Mouse (Mus musculus): ENCODE results near the gene Ttbk2. TPM values are rescaled to one million over a fixed set of nuclear protein-coding genes. Genes with fewer than 3 reads are reported as not detected.

The Ttbk2 gene
- total and polyA plus RNA-seq, 3 experiments: 0.76 to 1.4 (median 1.2) TPM

DNA sequence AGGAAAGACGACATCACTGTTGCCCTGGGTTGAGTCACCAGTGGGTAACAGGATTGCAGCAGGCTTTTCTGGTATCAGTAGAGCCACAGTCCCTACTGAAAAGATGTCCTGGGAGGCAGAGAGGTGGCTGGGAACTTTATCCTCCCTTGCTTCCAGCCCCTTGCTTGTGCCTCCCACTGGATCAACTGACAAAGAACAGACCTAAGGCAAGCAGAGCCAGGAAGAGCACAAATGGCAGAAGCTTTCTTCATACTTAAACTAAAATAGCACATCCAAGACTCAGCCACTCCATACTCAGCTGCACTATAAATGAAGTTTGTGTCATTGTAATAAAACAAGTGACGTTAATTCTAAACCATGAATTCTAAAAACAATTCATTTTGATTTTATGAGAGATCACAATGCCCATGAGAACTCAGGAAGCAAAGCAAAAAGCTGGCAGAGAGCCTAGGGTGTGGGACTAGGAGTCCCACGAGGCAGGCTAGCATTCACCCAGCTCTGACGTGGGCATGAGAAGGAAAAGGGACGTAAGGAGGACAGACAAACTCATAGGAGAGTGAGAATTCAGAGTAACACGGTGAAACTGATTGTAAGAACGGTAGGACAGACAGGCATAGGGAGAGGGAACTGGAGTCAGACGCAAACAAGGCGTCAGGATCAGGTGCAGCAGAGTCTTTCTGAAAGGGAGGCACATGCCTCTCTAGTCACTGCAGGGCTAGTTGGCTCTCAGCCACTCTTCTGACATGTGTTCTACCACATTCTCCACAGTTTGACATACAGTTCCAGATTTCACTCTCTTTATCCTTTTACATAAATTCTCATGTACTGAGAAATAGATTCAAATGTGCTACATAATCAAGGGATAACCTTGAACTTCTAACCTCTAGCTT, 21.3 kb upstream of the Ttbk2 start:
- DNase-seq (ENCODE audit: extremely low read depth): no peak

GRCm38 (mm10) chr2:120867336-120867735, 16.9 kb upstream of the Ttbk2 start:
- H3K36me3 ChIP-seq (replicated peaks in 1 of 2; ENCODE audit: control insufficient read depth in 1 of 2, insufficient read depth in 1 of 2, low read length in 1 of 2): peaks cover 38 to 80% of the 10 kb centered on the region in 2 experiments
- no peak overlapping the region for H3K9ac ChIP-seq (ENCODE audit: insufficient read depth, low read depth)

More for the DNA sequence above, 21.3 kb upstream of the Ttbk2 start:
- H3K27ac ChIP-seq (ENCODE audit: insufficient read depth, low read depth): no peak overlapping the region
- H3K9me3 ChIP-seq (replicated peaks; ENCODE audit: low read length): no peaks in the 10 kb centered on the region
- dilution Hi-C loops (cut with MboI; ENCODE audit: extremely low pct_ligation_motif_present, extremely low pct_unique_long_range_greater_than_20kb, low sequenced_read_pairs) (no loop called here), in situ Hi-C loops (cut with MboI; ENCODE audit: low pct_ligation_motif_present, low pct_unique_long_range_greater_than_20kb, low sequenced_read_pairs) (loop anchor here (10.0 kb wide), 1 partner anchor 407 kb away; no protein-coding TSS in a partner anchor)
- no peaks in the 10 kb centered on the region for H3K27me3 ChIP-seq (replicated peaks)
- H3K9ac ChIP-seq (ENCODE audit: insufficient read depth, low read depth): no peak overlapping the region
- no peak overlapping the region for H3K4me3 ChIP-seq (replicated peaks in 1 of 3; ENCODE audit: low read depth in 2 of 3, low read length in 2 of 3, poor library complexity in 1 of 3)
- H3K4me2 ChIP-seq (ENCODE audit: insufficient read depth, low read depth, poor library complexity, severe bottlenecking): no peak overlapping the region
- peaks cover 35 to 77% of the 10 kb centered on the region in 2 experiments for H3K36me3 ChIP-seq (replicated peaks in 1 of 2; ENCODE audit: control insufficient read depth in 1 of 2, insufficient read depth in 1 of 2, low read length in 1 of 2)
- H3K79me2 ChIP-seq (replicated peaks; ENCODE audit: control insufficient read depth, extremely low read depth, insufficient read depth, poor library complexity, severe bottlenecking): no peaks in the 10 kb centered on the region
- no peaks in the 10 kb centered on the region for H3K4me1 ChIP-seq (ENCODE audit: control insufficient read depth in 1 of 2, insufficient read depth in 2 of 2)
- no peak for TF ChIP-seq NRF1 (IDR thresholded peaks at IDR 0.05; ENCODE audit: low read depth, low read length)
- no peak for TF ChIP-seq POLR2AphosphoS2 (IDR thresholded peaks at IDR 0.05; ENCODE audit: low read depth, low read length)
- TF ChIP-seq RCOR1 (conservative IDR thresholded peaks at IDR 0.05; ENCODE audit: low read depth, low read length): no peak
- TF ChIP-seq RAD21 (IDR thresholded peaks at IDR 0.05; ENCODE audit: low read depth, low read length): no peak
- TF ChIP-seq POLR2A (IDR thresholded peaks at IDR 0.05; ENCODE audit: low read depth, low read length): no peak

GRCm38 (mm10) chr2:120866561-120866960, 16.2 kb upstream of the Ttbk2 start:
- no peak overlapping the region for H3K27ac ChIP-seq (ENCODE audit: insufficient read depth, low read depth)
- in situ Hi-C loops (cut with MboI; ENCODE audit: low pct_ligation_motif_present, low pct_unique_long_range_greater_than_20kb, low sequenced_read_pairs): no loop called here
- no peaks in the 10 kb centered on the region for H3K4me1 ChIP-seq (ENCODE audit: control insufficient read depth in 1 of 2, insufficient read depth in 2 of 2)
- TF ChIP-seq SIN3A (IDR thresholded peaks at IDR 0.05; ENCODE audit: low read length) (no peak), BHLHE40 (IDR thresholded peaks at IDR 0.05; ENCODE audit: low read depth, low read length) (no peak), RAD21 (IDR thresholded peaks at IDR 0.05; ENCODE audit: low read depth, low read length) (peak; percentile 71), CTCF (conservative IDR thresholded peaks at IDR 0.05 in 1 of 2, IDR thresholded peaks at IDR 0.05 in 1 of 2; ENCODE audit: low read depth in 2 of 2, low read length in 2 of 2) (peak; percentile 15 to 75; a peak in 2 of 4 replicates), JUN (IDR thresholded peaks at IDR 0.05; ENCODE audit: insufficient read depth, low read depth, low read length) (no peak), SMC3 (IDR thresholded peaks at IDR 0.05; ENCODE audit: low read depth, low read length) (peak; percentile 63)
- H3K9me3 ChIP-seq (replicated peaks; ENCODE audit: low read length): no peaks in the 10 kb centered on the region
- dilution Hi-C loops (cut with MboI; ENCODE audit: extremely low pct_ligation_motif_present, extremely low pct_unique_long_range_greater_than_20kb, low sequenced_read_pairs): no loop called here
- no peaks in the 10 kb centered on the region for H3K79me2 ChIP-seq (replicated peaks; ENCODE audit: control insufficient read depth, extremely low read depth, insufficient read depth, poor library complexity, severe bottlenecking)
- H3K9ac ChIP-seq (ENCODE audit: insufficient read depth, low read depth): no peak overlapping the region
- peaks cover 38 to 80% of the 10 kb centered on the region in 2 experiments for H3K36me3 ChIP-seq (replicated peaks in 1 of 2; ENCODE audit: control insufficient read depth in 1 of 2, insufficient read depth in 1 of 2, low read length in 1 of 2)
- H3K4me3 ChIP-seq (replicated peaks in 1 of 3; ENCODE audit: low read depth in 2 of 3, low read length in 2 of 3, poor library complexity in 1 of 3): no peak overlapping the region
- H3K27me3 ChIP-seq (replicated peaks): no peaks in the 10 kb centered on the region
- H3K4me2 ChIP-seq (ENCODE audit: insufficient read depth, low read depth, poor library complexity, severe bottlenecking): no peak overlapping the region
- DNase-seq (ENCODE audit: extremely low read depth): peak; percentile 38

More at GRCm38 (mm10) chr2:120867336-120867735, 16.9 kb upstream of the Ttbk2 start:
- no peak for DNase-seq (ENCODE audit: extremely low read depth)
- H3K27ac ChIP-seq (ENCODE audit: insufficient read depth, low read depth): no peak overlapping the region
- TF ChIP-seq ZNF384 (IDR thresholded peaks at IDR 0.05; ENCODE audit: low read depth, low read length): no peak
- no peak for TF ChIP-seq SIN3A (IDR thresholded peaks at IDR 0.05; ENCODE audit: low read length)
- no peak for TF ChIP-seq ETS1 (conservative IDR thresholded peaks at IDR 0.05; ENCODE audit: low read depth, low read length)
- no peak for TF ChIP-seq CTCF (conservative IDR thresholded peaks at IDR 0.05 in 1 of 2, IDR thresholded peaks at IDR 0.05 in 1 of 2; ENCODE audit: low read depth in 2 of 2, low read length in 2 of 2)
- no peak for TF ChIP-seq RAD21 (IDR thresholded peaks at IDR 0.05; ENCODE audit: low read depth, low read length)
- no peak for TF ChIP-seq NELFE (IDR thresholded peaks at IDR 0.05; ENCODE audit: low read depth, low read length)
- TF ChIP-seq HCFC1 (IDR thresholded peaks at IDR 0.05; ENCODE audit: low read depth, low read length): no peak
- no peak for TF ChIP-seq E2F4 (IDR thresholded peaks at IDR 0.05; ENCODE audit: insufficient replicate concordance, low read depth, low read length)
- TF ChIP-seq USF1 (IDR thresholded peaks at IDR 0.05; ENCODE audit: low read depth, low read length): no peak
- no peak for TF ChIP-seq IRF4 (IDR thresholded peaks at IDR 0.05; ENCODE audit: low read depth, low read length)
- TF ChIP-seq RCOR1 (conservative IDR thresholded peaks at IDR 0.05; ENCODE audit: low read depth, low read length): no peak
- no peak for TF ChIP-seq USF2 (conservative IDR thresholded peaks at IDR 0.05; ENCODE audit: low read depth, low read length)
- no peak for TF ChIP-seq MAFK (IDR thresholded peaks at IDR 0.05; ENCODE audit: insufficient replicate concordance, low read length)
- dilution Hi-C loops (cut with MboI; ENCODE audit: extremely low pct_ligation_motif_present, extremely low pct_unique_long_range_greater_than_20kb, low sequenced_read_pairs): no loop called here
- H3K4me1 ChIP-seq (ENCODE audit: control insufficient read depth in 1 of 2, insufficient read depth in 2 of 2): no peaks in the 10 kb centered on the region
- H3K27me3 ChIP-seq (replicated peaks): no peaks in the 10 kb centered on the region
- H3K4me2 ChIP-seq (ENCODE audit: insufficient read depth, low read depth, poor library complexity, severe bottlenecking): no peak overlapping the region
- in situ Hi-C loops (cut with MboI; ENCODE audit: low pct_ligation_motif_present, low pct_unique_long_range_greater_than_20kb, low sequenced_read_pairs): no loop called here
- H3K9me3 ChIP-seq (replicated peaks; ENCODE audit: low read length): no peaks in the 10 kb centered on the region
- H3K4me3 ChIP-seq (replicated peaks in 1 of 3; ENCODE audit: low read depth in 2 of 3, low read length in 2 of 3, poor library complexity in 1 of 3): no peak overlapping the region
- H3K79me2 ChIP-seq (replicated peaks; ENCODE audit: control insufficient read depth, extremely low read depth, insufficient read depth, poor library complexity, severe bottlenecking): no peaks in the 10 kb centered on the region

Data from CH12.LX (cell line).